Mouse (Mus musculus) adrenal gland (tissue): ENCODE measurements at regions not wholly inside any gene's neighbourhood (a gene's known extent, or its start where the extent isn't known, plus 50 kb on each side); places are given as distances from the start of the nearest gene placed in this dataset.

ENCODE experiments used
- intact Hi-C: fragments of 180-260 bp; cut with DNase I; formaldehyde crosslinking; loops from one replicate; pipeline ENCODE4 v1.15.1; 2025

DNA sequence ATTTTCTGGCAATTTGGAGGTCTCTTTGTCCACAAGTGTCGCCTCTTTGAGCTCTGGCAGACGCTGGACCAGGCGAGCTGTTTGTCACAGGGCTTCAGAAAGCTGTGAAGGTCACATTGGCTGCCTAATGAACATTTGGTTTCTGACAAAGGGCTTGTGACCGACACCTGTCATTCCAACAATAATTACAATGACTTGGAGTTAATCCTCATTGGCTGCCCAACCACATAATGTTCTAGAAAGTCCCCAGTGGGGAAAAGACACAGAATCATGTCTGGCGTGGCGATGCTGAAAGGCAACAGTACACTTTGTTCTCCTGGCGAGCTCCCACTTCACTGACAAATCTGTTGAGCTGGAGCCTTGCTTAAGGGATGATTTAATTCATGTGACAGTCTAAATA is 194.4 kb downstream of the Gm10260 start:
- intact Hi-C loops = no loop called here

DNA sequence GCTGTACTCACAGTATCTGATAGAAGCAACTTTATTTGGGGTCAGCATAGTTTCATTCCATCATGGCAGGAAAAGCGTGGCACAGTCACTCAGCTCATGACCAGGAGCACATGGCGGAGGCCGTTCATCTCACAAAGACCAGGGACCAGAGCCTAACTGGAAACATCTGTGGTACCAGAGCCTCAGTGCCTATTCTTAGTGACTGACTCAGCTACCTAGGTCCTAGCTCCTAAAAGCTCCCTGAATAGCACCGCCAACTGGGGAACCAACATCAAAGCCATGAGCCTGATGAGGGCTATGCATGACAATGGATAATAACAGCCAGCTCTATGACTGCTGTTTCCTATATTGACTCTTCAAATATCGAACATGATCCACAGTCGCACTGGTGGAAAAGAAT is 198.2 kb downstream of the Gm10260 start:
- intact Hi-C loops = no loop called here

DNA sequence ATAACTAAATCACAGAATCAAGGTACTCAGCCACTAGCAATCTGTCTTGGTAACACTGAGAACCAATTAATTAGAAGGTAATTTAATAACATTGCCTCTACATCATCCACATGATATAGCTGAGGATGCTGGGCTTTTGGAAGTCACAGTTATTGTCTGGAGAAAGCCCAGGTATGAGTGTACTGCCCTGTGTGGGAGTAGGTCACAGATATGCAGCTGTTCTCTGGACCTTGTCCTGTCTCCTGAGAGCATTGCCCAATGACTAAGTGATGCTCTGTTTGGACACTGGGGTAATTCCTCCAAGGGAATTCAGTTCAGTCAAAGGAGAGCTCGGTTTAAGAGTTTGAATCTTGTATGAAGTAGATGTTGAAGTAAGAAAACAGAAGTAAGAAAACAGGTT is 199.6 kb downstream of the Gm10260 start:
- intact Hi-C loops = no loop called here

- intact Hi-C loops = no loop called here
Observed at GRCm38 (mm10) chr13:97559611-97560385, 200.6 kb downstream of the Gm10260 start.

- intact Hi-C loops = no loop called here
Observed at GRCm38 (mm10) chr13:97558884-97559283, 201.5 kb downstream of the Gm10260 start.

DNA sequence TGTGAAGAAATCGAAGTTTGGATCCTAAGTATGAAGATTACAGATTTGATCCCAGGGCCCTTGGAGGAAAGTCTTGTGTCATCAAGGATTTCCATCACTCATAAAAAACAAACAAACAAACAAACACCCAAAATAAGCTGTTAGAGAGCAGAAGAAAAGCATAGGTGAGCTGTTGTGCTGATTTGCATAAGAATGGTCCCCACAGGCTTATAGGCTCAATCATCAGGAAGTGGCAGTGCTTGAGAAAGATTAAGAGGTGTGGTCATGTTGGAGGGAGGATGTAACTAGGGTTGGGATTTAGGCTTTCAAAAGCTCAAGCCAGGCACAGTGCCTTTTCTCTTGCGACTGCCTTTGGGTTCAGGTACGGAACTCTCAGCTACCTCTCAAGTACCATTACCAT is 205.1 kb downstream of the Gm10260 start:
- intact Hi-C loops = no loop called here

DNA sequence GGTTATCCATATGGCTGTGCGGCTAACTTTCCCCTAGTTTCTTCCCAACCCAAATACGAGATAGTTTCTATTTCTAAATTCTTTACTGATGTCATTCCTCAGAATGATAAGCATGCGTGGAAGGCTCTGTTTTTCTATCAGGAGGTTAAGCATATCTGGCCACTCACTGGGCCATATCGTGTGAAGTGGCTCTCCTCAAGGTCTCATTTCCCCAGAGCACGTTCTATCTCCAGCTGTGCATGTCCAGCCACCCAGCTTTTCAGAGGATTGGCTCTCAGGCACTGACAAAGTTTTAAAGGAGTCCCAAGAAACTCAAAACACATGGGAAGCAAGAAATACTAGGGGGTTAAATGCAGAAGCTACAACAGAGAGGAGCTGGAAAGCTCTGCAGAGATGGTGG is 205.8 kb downstream of the Gm10260 start:
- intact Hi-C loops = no loop called here

DNA sequence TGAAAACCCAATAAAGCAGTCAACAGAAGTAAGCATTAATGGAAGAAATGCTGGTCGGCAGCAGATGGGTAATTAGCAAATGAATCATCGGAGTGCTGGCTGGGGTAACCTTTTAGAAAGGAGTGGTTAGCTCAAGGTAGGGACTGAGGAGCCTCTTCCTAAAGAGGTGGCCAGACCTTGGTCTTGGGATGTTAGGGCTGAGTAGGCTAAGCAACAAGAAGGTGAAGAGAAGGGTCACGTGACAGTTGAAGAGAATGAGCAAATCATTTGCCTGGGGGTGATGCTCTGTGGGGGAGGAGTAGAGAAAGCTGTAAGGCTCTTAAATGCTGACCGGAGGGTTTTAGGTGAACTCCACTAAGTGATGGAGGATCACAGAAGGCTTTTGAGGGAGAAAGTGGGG is 208.2 kb downstream of the Gm10260 start:
- intact Hi-C loops = no loop called here

DNA sequence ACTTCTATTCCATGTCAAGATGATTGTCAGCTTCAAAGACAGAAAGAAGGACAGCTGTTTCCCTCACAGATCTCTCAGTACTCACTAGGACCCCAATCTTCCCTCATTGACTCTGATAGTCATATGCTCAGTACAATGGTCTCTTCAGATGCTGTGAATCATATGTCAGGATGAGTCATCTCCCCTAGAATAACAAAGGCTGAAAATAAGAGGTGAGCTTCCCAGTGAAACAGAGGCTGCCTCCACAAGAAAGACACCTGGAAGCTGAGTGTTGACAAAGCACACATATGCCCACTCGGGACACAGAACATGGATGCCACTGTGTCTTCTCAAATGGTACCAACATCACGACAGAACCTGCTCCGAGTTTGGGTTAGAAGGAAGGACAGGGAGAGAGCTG is 209.6 kb downstream of the Gm10260 start:
- intact Hi-C loops = no loop called here

DNA sequence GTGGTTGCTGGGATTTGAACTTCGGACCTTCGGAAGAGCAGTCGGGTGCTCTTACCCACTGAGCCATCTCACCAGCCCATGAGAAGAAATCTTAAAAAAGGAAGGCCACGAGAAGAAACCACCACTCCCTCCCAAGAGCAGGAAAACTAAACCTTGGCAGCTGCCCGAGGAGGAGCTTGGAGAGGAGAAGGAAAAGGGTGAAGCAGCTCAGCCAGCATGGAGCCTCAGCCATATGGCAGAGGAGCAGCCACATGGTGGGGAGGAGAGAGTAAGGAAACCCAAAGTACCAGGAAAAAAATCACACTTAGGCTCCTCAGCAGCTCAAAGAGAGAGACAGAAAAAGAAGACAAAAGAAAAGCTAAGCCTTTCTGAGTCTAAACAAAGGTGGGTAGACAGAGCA is 210.3 kb downstream of the Gm10260 start:
- intact Hi-C loops = no loop called here

- intact Hi-C loops = no loop called here
Observed at GRCm38 (mm10) chr13:97549384-97549783, 211.0 kb downstream of the Gm10260 start.

DNA sequence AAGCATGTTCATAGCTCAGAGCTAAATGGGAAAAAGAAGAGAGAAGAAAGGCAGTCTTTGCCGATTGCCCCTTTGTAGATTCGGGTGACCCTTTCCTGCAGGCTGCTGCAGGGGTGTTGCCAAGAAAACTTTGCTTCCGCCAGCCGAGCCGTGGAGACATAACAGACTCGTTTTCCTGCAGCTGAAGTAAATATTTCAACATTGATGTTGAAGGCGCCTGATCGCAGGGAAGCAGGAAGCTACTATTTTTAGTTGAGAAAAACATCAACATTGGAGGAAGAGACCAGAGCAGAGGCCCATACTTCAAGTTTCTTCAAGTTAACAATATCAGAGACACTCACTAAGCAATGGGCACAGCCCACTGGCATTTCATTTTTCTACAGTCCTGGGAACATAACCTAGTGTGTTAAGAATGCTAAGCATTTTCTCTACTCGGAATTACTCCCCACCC is 211.9 kb downstream of the Gm10260 start:
- intact Hi-C loops = no loop called here

DNA sequence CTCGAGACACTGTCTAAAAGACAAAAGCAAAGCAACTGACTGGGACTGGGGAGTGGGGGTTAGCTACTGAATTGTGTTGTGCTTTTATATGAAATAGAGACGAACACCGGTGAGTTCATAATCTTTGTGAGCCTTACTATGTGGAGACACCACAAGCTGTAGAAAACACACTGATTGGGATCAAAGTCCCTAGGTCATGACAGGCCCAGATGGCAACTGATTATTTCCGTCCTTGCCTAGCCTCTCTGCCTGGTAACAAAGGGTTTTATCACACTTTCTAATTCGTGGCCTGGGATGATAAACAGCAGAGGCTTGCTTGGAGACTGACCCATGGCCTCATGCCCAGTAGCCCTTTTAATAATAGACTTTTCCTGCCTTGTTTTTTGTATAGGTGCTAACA is 213.5 kb downstream of the Gm10260 start:
- intact Hi-C loops = no loop called here

- intact Hi-C loops = no loop called here
Observed at GRCm38 (mm10) chr13:97545971-97546454, 214.4 kb downstream of the Gm10260 start.

DNA sequence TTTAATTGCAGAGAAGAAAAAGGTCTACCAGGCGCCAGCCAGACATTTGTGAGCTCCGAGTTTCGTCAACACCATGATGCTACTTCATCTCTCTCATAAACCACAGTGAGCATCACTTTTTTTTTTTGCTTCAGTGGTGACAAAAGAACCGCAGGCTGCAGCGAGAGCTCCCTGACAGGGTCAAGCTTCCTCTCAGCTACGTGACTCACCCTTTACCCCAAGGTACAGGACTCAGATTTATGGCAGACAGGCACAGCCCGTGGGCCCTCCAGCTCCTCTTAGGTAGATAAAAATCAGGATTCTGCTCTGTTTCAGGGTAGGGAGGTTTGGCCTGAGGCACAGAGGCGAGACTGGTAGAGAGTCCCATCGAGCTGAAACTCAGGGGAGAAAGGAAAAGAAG is 220.7 kb downstream of the Gm10260 start:
- intact Hi-C loops = no loop called here

DNA sequence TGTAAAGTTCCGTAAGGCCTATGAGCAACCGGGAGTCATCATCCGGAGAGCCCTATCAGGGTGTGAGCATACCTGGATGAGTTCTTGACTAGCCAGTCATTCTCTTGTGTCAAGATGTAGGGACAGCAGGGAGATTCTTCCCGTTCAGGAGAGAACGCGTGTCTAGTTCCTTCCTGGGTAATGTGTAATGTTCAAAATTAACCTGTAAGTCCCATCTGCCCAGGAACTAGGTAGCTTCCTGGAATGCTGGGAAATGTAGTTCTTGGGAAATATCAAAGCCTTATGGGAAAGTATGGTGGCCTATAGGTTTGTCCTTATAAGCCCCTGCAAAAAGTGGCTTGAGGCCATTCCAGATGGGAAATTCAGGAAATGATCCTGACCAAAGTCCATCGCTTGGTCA is 222.0 kb downstream of the Gm10260 start:
- intact Hi-C loops = no loop called here

DNA sequence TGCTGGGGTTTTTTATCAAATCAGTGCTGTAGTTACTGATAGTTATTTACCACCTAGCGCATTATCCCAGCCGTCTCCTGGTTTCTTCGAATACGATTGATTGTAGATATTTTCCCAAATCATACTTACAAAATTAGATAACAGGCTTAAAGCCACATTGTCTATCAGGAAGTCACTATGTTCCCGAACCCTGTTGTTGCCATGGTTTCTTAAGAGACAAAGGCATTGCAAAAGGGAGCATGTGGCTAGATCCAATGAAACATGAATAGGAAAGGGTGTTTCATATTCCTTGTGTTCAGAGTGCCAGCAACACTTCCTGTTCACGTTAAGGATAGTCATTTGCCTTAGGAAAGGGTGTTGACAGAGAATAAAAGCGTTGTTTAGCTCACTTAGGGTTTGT is 222.7 kb downstream of the Gm10260 start:
- intact Hi-C loops = no loop called here

GRCm38 (mm10) chr13:97537206-97537605 is 223.2 kb downstream of the Gm10260 start:
- intact Hi-C loops = no loop called here

GRCm38 (mm10) chr13:97533896-97534666 is 226.4 kb downstream of the Gm10260 start:
- intact Hi-C loops = no loop called here

DNA sequence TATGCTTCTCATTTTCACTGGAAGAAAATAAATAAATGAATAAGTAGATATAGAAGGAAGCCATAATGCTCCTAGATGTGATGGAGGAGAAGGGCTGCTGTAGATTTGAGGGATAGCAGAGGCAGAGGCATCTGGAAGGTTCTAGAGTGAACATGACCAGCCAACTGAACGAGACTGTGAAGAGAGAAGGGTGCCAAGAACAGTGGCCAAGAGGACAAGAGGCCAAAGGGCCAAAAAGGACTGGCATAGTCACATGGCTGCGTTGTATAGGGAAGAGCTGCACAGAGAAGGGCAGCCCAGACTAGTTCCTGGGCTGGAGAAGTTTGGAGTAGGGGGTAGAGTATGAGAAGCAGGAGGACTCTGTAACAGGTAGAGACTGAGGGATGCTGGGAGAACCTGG is 229.3 kb downstream of the Gm10260 start:
- intact Hi-C loops = no loop called here

DNA sequence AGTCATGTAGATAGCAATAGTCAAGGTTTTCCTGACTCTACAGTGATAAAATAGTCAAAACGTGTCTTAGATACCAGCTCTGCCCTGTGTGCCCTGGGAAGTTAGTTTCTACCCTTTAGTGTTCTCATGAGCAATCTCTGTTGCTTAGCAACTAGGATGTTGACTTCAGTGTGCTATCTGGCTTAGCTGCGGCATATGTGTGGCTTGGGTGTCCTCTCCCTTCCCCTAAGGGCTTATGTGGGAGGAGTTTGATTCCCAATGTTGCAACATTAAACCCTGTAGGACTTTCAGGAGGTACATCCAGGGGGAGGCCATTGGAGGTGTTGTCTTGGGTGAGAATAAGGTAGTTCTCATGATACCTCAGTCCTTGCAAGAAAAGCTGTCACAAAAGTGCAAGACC is 229.9 kb downstream of the Gm10260 start:
- intact Hi-C loops = no loop called here

DNA sequence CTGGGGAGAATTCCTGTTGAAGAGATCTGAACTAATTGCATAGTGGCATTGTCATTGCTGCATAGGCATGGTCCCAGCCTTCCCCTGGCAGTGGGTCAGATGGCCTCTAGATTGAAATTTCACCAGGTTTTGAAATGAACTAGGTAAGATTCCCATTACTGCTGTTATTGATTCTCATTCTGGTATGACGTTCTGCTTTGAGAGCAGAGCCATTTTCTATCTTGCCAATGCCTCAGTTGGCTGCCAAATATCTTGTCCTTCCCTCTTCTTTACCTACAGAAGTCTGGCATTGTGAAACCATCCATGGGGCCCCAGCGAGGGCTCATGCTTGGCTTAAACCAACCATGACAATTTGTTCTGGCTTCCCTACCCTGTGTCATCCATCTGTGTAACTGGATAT is 232.5 kb downstream of the Gm10260 start:
- intact Hi-C loops = no loop called here
